Mouse (Mus musculus): ENCODE results near the gene Ifitm10. TPM values are rescaled to one million over a fixed set of nuclear protein-coding genes. Genes with fewer than 3 reads are reported as not detected.
"Not testable (repeated sequence)": the region's sequence is repeated elsewhere in the genome, so short reads cannot be mapped to it uniquely, and the experiment has no call there.

Ifitm10 gene
- polyA plus RNA-seq, 1 experiment from 2014 or later, result 7.5 TPM

- 20% methylated on average over 23 of the region's 23 CpGs for WGBS
- Histone ChIP-seq H3K4me2 (replicated peaks) (peak overlapping the region; percentile 60), H3K9ac (no peak overlapping the region), H3K9me3 (replicated peaks) (no peaks in the 10 kb centered on the region), H3K4me1 (peaks cover 7% of the 10 kb centered on the region; the same call in 1 of the 2 replicates), H3K4me3 (replicated peaks) (peak overlapping the region; percentile 52), H3K27ac (replicated peaks) (no peak overlapping the region), H3K27me3 (peaks cover 8% of the 10 kb centered on the region), H3K36me3 (no peaks in the 10 kb centered on the region)
- 0 out of 2 replicates have a peak, but pooled peaks have one; percentile 61 for ATAC-seq (ENCODE audit: insufficient number of reproducible peaks, low FRiP score, low TSS enrichment, low read depth)
These were observed 88.3 kb downstream of the Ifitm10 start for GRCm38 (mm10) chr7:142285130-142285835.

- Histone ChIP-seq H3K4me3 (replicated peaks) (peak overlapping the region; percentile 52), H3K36me3 (no peaks in the 10 kb centered on the region), H3K4me1 (peaks cover 7% of the 10 kb centered on the region; the same call in 1 of the 2 replicates), H3K4me2 (replicated peaks) (peak overlapping the region; percentile 60), H3K27me3 (peaks cover 8% of the 10 kb centered on the region), H3K9me3 (replicated peaks) (no peaks in the 10 kb centered on the region), H3K9ac (peak overlapping the region; percentile 69), H3K27ac (replicated peaks) (peak overlapping the region; percentile 90)
- peak; percentile 76; the same call in 1 of the 2 replicates for ATAC-seq (ENCODE audit: insufficient number of reproducible peaks, low FRiP score, low TSS enrichment, low read depth)
- WGBS, result under 1% methylated on average over 19 of the region's 19 CpGs
These were observed 88.9 kb downstream of the Ifitm10 start for GRCm38 (mm10) chr7:142284615-142285080.

- no peaks in the 10 kb centered on the region for H3K36me3 ChIP-seq
- no peaks in the 10 kb centered on the region for H3K9me3 ChIP-seq (replicated peaks)
- ATAC-seq (ENCODE audit: insufficient number of reproducible peaks, low FRiP score, low TSS enrichment, low read depth), result peak; percentile 86
- H3K27ac ChIP-seq (replicated peaks), result peak overlapping the region; percentile 90
- H3K9ac ChIP-seq, result peak overlapping the region; percentile 69
- H3K4me3 ChIP-seq (replicated peaks), result peak overlapping the region; percentile 52
- H3K4me1 ChIP-seq, result peaks cover 7% of the 10 kb centered on the region; the same call in 1 of the 2 replicates
- 0% methylated on average over 38 of the region's 38 CpGs for whole genome bisulfite sequencing
- H3K27me3 ChIP-seq, result peaks cover 8% of the 10 kb centered on the region
- H3K4me2 ChIP-seq (replicated peaks), result peak overlapping the region; percentile 60
These were observed 89.4 kb downstream of the Ifitm10 start for GRCm38 (mm10) chr7:142284023-142284591.

- H3K4me1 ChIP-seq, result not testable (repeated sequence)
These were observed 90.7 kb downstream of the Ifitm10 start for GRCm38 (mm10) chr7:142282847-142283246.

GRCm38 (mm10) chr7:142279291-142279690, 94.3 kb downstream of the Ifitm10 start:
- not testable (repeated sequence) for H3K4me3 ChIP-seq (replicated peaks); ATAC-seq (ENCODE audit: insufficient number of reproducible peaks, low FRiP score, low TSS enrichment, low read depth); H3K27ac ChIP-seq (replicated peaks); H3K4me1 ChIP-seq; H3K36me3 ChIP-seq; H3K9me3 ChIP-seq (replicated peaks); H3K27me3 ChIP-seq; H3K4me2 ChIP-seq (replicated peaks); H3K9ac ChIP-seq
- 54% methylated on average over 1 of the region's 1 CpGs for WGBS

More at GRCm38 (mm10) chr7:142282847-142283246, 90.7 kb downstream of the Ifitm10 start:
- WGBS, result 33% methylated on average over 2 of the region's 2 CpGs
- H3K36me3 ChIP-seq; H3K4me3 ChIP-seq (replicated peaks); H3K27me3 ChIP-seq; H3K9me3 ChIP-seq (replicated peaks); H3K9ac ChIP-seq; H3K27ac ChIP-seq (replicated peaks); H3K4me2 ChIP-seq (replicated peaks); ATAC-seq (ENCODE audit: insufficient number of reproducible peaks, low FRiP score, low TSS enrichment, low read depth): not testable (repeated sequence)

- not testable (repeated sequence) for ATAC-seq (ENCODE audit: insufficient number of reproducible peaks, low FRiP score, low TSS enrichment, low read depth); H3K27ac ChIP-seq (replicated peaks); H3K4me3 ChIP-seq (replicated peaks); H3K27me3 ChIP-seq; H3K4me2 ChIP-seq (replicated peaks); H3K4me1 ChIP-seq; H3K36me3 ChIP-seq; H3K9ac ChIP-seq; H3K9me3 ChIP-seq (replicated peaks)
- WGBS, result 0% methylated on average over 3 of the region's 3 CpGs
These were observed 95.4 kb downstream of the Ifitm10 start for GRCm38 (mm10) chr7:142278183-142278582.

Other genes starting within 250 kb of the Ifitm10 start
- not detected in 2 replicates for gene Gm39115, start 237.7 kb downstream of the Ifitm10 start, polyA plus RNA-seq (2015; fragmentation: Nextera tagmentation; extraction: Ambion mirVana)
- 1.0 and 1.1 TPM in 2 replicates for gene Gm45337, start 229.1 kb downstream of the Ifitm10 start, polyA plus RNA-seq (2015; fragmentation: Nextera tagmentation; extraction: Ambion mirVana)
- 0.77 and 0.79 TPM in 2 replicates for gene Gm29735, start 216.6 kb downstream of the Ifitm10 start, polyA plus RNA-seq (2015; fragmentation: Nextera tagmentation; extraction: Ambion mirVana)
- 1.4 and 1.7 TPM in 2 replicates for gene Gm4553, start 208.0 kb downstream of the Ifitm10 start, polyA plus RNA-seq (2015; fragmentation: Nextera tagmentation; extraction: Ambion mirVana)
- gene Krtap5-2, start 197.7 kb downstream of the Ifitm10 start, polyA plus RNA-seq (2015; fragmentation: Nextera tagmentation; extraction: Ambion mirVana), result 0.75 and 1.2 TPM in 2 replicates
- 0.47 and 0.57 TPM in 2 replicates for gene Gm10153, start 183.4 kb downstream of the Ifitm10 start, polyA plus RNA-seq (2015; fragmentation: Nextera tagmentation; extraction: Ambion mirVana)
- 0.16 and 0.30 TPM in 2 replicates for gene Krtap5-3, start 172.4 kb downstream of the Ifitm10 start, polyA plus RNA-seq (2015; fragmentation: Nextera tagmentation; extraction: Ambion mirVana)
- 1.7 and 1.8 TPM in 2 replicates for gene Gm7579, start 161.9 kb downstream of the Ifitm10 start, polyA plus RNA-seq (2015; fragmentation: Nextera tagmentation; extraction: Ambion mirVana)
- 0.73 and 0.75 TPM in 2 replicates for gene Krtap5-5, start 143.8 kb downstream of the Ifitm10 start, polyA plus RNA-seq (2015; fragmentation: Nextera tagmentation; extraction: Ambion mirVana)
- 0.40 and 1.0 TPM in 2 replicates for gene Gm40460, start 132.7 kb downstream of the Ifitm10 start, polyA plus RNA-seq (2015; fragmentation: Nextera tagmentation; extraction: Ambion mirVana)
- gene Gm2431, start 115.4 kb downstream of the Ifitm10 start, polyA plus RNA-seq (2015; fragmentation: Nextera tagmentation; extraction: Ambion mirVana), result not detected in 2 replicates
- 0.31 TPM in 1 of 2 replicates, not detected in the other for gene Gm4559, start 99.4 kb downstream of the Ifitm10 start, polyA plus RNA-seq (2015; fragmentation: Nextera tagmentation; extraction: Ambion mirVana)
- 0.56 TPM in 1 of 2 replicates, not detected in the other for gene Krtap5-1, start 76.6 kb downstream of the Ifitm10 start, polyA plus RNA-seq (2015; fragmentation: Nextera tagmentation; extraction: Ambion mirVana)
- 0.21 and 0.37 TPM in 2 replicates for gene Krtap5-4, start 70.2 kb downstream of the Ifitm10 start, polyA plus RNA-seq (2015; fragmentation: Nextera tagmentation; extraction: Ambion mirVana)
- gene Gm49369, start 8.9 kb upstream of the Ifitm10 start, polyA plus RNA-seq (2015; fragmentation: Nextera tagmentation; extraction: Ambion mirVana), result not detected in 2 replicates
- gene Ctsd, start 14.3 kb upstream of the Ifitm10 start, polyA plus RNA-seq (2015; fragmentation: Nextera tagmentation; extraction: Ambion mirVana), result 374 and 387 TPM in 2 replicates
- gene Syt8, start 61.1 kb upstream of the Ifitm10 start, polyA plus RNA-seq (2015; fragmentation: Nextera tagmentation; extraction: Ambion mirVana), result 3.9 and 4.5 TPM in 2 replicates
- gene Tnni2, start 68.1 kb upstream of the Ifitm10 start, polyA plus RNA-seq (2015; fragmentation: Nextera tagmentation; extraction: Ambion mirVana), result 169 and 228 TPM in 2 replicates
- 49.3 and 58.9 TPM in 2 replicates for gene Lsp1, start 87.1 kb upstream of the Ifitm10 start, polyA plus RNA-seq (2015; fragmentation: Nextera tagmentation; extraction: Ambion mirVana)
- gene Tnnt3, start 125.1 kb upstream of the Ifitm10 start, polyA plus RNA-seq (2015; fragmentation: Nextera tagmentation; extraction: Ambion mirVana), result 167 and 228 TPM in 2 replicates
- gene Mrpl23, start 158.9 kb upstream of the Ifitm10 start, polyA plus RNA-seq (2015; fragmentation: Nextera tagmentation; extraction: Ambion mirVana), result 28.5 and 32.7 TPM in 2 replicates